Mouse (Mus musculus) small intestine, adult 2 months (tissue): ENCODE results near the gene Gm9747.

Source experiments
- CTCF ChIP-seq: fragments of 200-500 bp; IDR thresholded peaks from 2 replicates; pipeline ENCODE4 v1.5.1; 2012; ENCODE audit warnings: low read depth, mild to moderate bottlenecking, control low read depth, inconsistent platforms, low read length, moderate library complexity, mixed read lengths; ENCODE audit not compliant: insufficient replicate concordance, insufficient read length; ENCODE audit errors: extremely low read depth
- POLR2A ChIP-seq: fragments of 200-500 bp; IDR thresholded peaks from 2 replicates; pipeline ENCODE4 v1.6.1; 2012; ENCODE audit warnings: low read depth, mild to moderate bottlenecking, control low read depth, inconsistent platforms, low read length, moderate library complexity

DNA sequence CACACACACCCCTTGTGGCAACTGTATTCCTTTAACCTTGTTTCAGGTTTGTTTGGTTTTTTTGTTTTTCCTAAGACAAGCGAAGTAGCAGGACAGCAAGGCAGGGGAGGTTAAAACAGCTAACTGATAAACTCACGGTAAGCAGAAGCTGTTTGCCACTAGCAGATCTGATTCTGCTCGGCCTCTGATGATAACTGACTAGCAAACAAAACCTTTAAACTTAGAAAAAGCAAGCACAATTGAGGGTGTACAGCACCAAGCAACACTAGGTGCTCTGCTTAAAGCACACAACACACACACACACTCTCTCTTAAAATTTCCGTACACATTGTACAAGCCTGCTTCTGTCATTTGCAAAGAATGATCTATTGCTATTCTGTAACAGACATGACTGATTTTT lies 51.5 kb downstream of the Gm9747 start:
- TF ChIP-seq POLR2A (no peak), CTCF (no peak)
